Mouse (Mus musculus): ENCODE measurements around the gene Ehhadh. TPM values are rescaled to one million over a fixed set of nuclear protein-coding genes. Genes with fewer than 3 reads are reported as not detected.

Ehhadh gene
- total and polyA plus RNA-seq, 3 experiments, result 5.3 to 6.6 TPM; not detected in 1

DNA sequence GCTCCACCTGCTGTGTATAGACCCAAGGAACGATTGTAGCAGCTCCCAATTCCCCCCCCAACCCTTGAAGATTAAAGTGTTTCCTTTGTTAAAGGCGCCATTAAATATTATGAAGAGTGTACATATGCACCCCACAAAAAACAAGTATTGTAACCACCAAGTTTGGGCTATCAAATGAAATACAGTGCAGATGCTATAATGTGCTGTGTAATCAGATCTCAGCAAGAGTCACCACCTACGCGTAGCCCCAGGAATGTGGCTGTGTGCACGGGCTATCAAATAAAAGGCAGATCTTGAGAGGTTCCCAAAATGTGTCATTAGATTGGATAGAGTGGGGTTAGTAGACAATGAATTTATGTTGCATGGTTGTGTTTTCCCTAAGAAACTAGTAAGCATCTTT is 7.5 kb upstream of the Ehhadh start:
- TF ChIP-seq NRF1 (IDR thresholded peaks at IDR 0.05; ENCODE audit: insufficient read depth, low read depth, low read length, poor library complexity, severe bottlenecking), result no peak
- TF ChIP-seq MAX (IDR thresholded peaks at IDR 0.05; ENCODE audit: low read length), result peak; percentile 62; the same call in 1 of the 2 replicates
- 0 out of 2 replicates have a peak, but pooled peaks have one; percentile 41 for TF ChIP-seq HCFC1 (IDR thresholded peaks at IDR 0.05; ENCODE audit: low read depth, low read length)
- TF ChIP-seq RCOR1 (IDR thresholded peaks at IDR 0.05; ENCODE audit: low read depth, low read length), result no peak
- peak; percentile 41; the same call in 1 of the 2 replicates for TF ChIP-seq MXI1 (IDR thresholded peaks at IDR 0.05; ENCODE audit: low read depth, low read length)
- TF ChIP-seq CHD2 (IDR thresholded peaks at IDR 0.05; ENCODE audit: low read length), result no peak
- TF ChIP-seq SIN3A (IDR thresholded peaks at IDR 0.05; ENCODE audit: low read length), result peak; percentile 65
- no peak for TF ChIP-seq POLR2AphosphoS2 (IDR thresholded peaks at IDR 0.05; ENCODE audit: low read length)
- peak; percentile 65 for TF ChIP-seq GATA1 (IDR thresholded peaks at IDR 0.05; ENCODE audit: low read depth, low read length)
- peak; percentile 44; the same call in 1 of the 2 replicates for TF ChIP-seq TCF12 (IDR thresholded peaks at IDR 0.05; ENCODE audit: low read depth, low read length)
- TF ChIP-seq MEF2A (IDR thresholded peaks at IDR 0.05; ENCODE audit: extremely low read depth, insufficient replicate concordance, low read depth, low read length, poor library complexity, severe bottlenecking), result no peak
- TF ChIP-seq ETS1 (IDR thresholded peaks at IDR 0.05; ENCODE audit: low read depth, low read length), result peak; percentile 39; the same call in 1 of the 2 replicates
- TF ChIP-seq GABPA (IDR thresholded peaks at IDR 0.05; ENCODE audit: low read depth, low read length), result no peak
- peak; percentile 51; the same call in 1 of the 2 replicates for TF ChIP-seq BHLHE40 (IDR thresholded peaks at IDR 0.05; ENCODE audit: borderline replicate concordance, low read depth, low read length)
- TF ChIP-seq NELFE (IDR thresholded peaks at IDR 0.05; ENCODE audit: low read depth, low read length), result 0 out of 2 replicates have a peak, but pooled peaks have one; percentile 35
- peak; percentile 54 to 65 for TF ChIP-seq EP300 (IDR thresholded peaks at IDR 0.05; ENCODE audit: low read depth in 1 of 2, low read length in 2 of 2)
- peak; percentile 24; the same call in 1 of the 2 replicates for TF ChIP-seq MYB (IDR thresholded peaks at IDR 0.05; ENCODE audit: low read depth, low read length)
- TF ChIP-seq SMC3 (IDR thresholded peaks at IDR 0.05; ENCODE audit: low read depth, low read length), result 0 out of 2 replicates have a peak, but pooled peaks have one; percentile 7
- TF ChIP-seq MAFK (IDR thresholded peaks at IDR 0.05; ENCODE audit: borderline replicate concordance, low read depth, low read length), result peak; percentile 58; the same call in 1 of the 2 replicates
- Histone ChIP-seq H3K4me1 (ENCODE audit: control insufficient read depth in 1 of 2, insufficient read depth in 2 of 2, low read length in 2 of 2) (peaks cover 3 to 7% of the 10 kb centered on the region in 2 experiments; a peak in 2 of 4 replicates), H3K79me2 (ENCODE audit: control insufficient read depth, insufficient read depth, low read length, poor library complexity) (no peaks in the 10 kb centered on the region; the same call in 1 of the 2 replicates), H3K4me3 (ENCODE audit: control insufficient read depth in 1 of 2, insufficient read depth in 1 of 2, low read depth in 2 of 2, low read length in 2 of 2) (peak overlapping the region; percentile 85 to 92), H3K27me3 (ENCODE audit: control insufficient read depth in 1 of 2, insufficient read depth in 2 of 2, low read length in 2 of 2) (no peaks in the 10 kb centered on the region), H3K9me3 (replicated peaks; ENCODE audit: insufficient read depth, low read length) (no peaks in the 10 kb centered on the region), H3K27ac (ENCODE audit: control insufficient read depth, low read depth, low read length) (peak overlapping the region; percentile 63), H3K9ac (ENCODE audit: control insufficient read depth, low read depth, low read length, poor library complexity, severe bottlenecking) (peak overlapping the region; percentile 62), H3K36me3 (ENCODE audit: control insufficient read depth in 1 of 2, insufficient read depth in 2 of 2, low read length in 2 of 2) (peaks cover 0 to 25% of the 10 kb centered on the region in 2 experiments; a peak in 2 of 4 replicates)
- DNase-seq (ENCODE audit: low read depth, low spot score), result peak; percentile 57

DNA sequence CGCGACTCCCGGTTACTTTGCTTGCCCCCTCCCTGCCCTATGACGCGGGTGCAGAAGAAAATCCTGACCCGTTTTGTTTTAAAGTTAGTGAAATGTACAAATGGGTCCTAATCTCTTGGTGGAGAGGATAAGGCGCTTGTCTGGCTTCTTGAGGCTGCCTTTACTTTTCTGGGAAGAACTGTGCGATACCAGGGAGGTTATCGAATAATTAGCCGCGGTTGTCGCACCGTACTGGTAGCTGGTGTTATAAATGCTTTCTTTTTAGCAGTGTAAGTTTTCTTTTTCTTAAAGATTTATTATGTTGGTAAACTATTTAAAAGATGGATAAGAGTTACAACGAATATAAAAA is 7.1 kb upstream of the Ehhadh start:
- Histone ChIP-seq H3K36me3 (ENCODE audit: control insufficient read depth in 1 of 2, insufficient read depth in 2 of 2, low read length in 2 of 2) (peaks cover 0 to 25% of the 10 kb centered on the region in 2 experiments; a peak in 2 of 4 replicates), H3K4me1 (ENCODE audit: control insufficient read depth in 1 of 2, insufficient read depth in 2 of 2, low read length in 2 of 2) (peaks cover 3 to 7% of the 10 kb centered on the region in 2 experiments; a peak in 2 of 4 replicates), H3K9ac (ENCODE audit: control insufficient read depth, low read depth, low read length, poor library complexity, severe bottlenecking) (peak overlapping the region; percentile 62), H3K27me3 (ENCODE audit: control insufficient read depth in 1 of 2, insufficient read depth in 2 of 2, low read length in 2 of 2) (no peaks in the 10 kb centered on the region), H3K9me3 (replicated peaks; ENCODE audit: insufficient read depth, low read length) (no peaks in the 10 kb centered on the region), H3K79me2 (ENCODE audit: control insufficient read depth, insufficient read depth, low read length, poor library complexity) (no peaks in the 10 kb centered on the region; the same call in 1 of the 2 replicates), H3K27ac (ENCODE audit: control insufficient read depth, low read depth, low read length) (peak overlapping the region; percentile 63), H3K4me3 (ENCODE audit: control insufficient read depth in 1 of 2, insufficient read depth in 1 of 2, low read depth in 2 of 2, low read length in 2 of 2) (peak overlapping the region; percentile 85 to 92)
- DNase-seq (ENCODE audit: low read depth, low spot score), result no peak
- TF ChIP-seq KAT2A (conservative IDR thresholded peaks at IDR 0.05; ENCODE audit: low read depth, low read length), result no peak
- no peak for TF ChIP-seq TAL1 (IDR thresholded peaks at IDR 0.05; ENCODE audit: low read length)
- no peak for TF ChIP-seq CTCF (IDR thresholded peaks at IDR 0.05 in 2 of 3, conservative IDR thresholded peaks at IDR 0.05 in 1 of 3; ENCODE audit: control insufficient read depth in 1 of 3, insufficient read depth in 1 of 3, low read depth in 2 of 3, low read length in 3 of 3, poor library complexity in 1 of 3, severe bottlenecking in 1 of 3)
- TF ChIP-seq SIN3A (IDR thresholded peaks at IDR 0.05; ENCODE audit: low read length), result no peak
- no peak for TF ChIP-seq POLR2AphosphoS5 (IDR thresholded peaks at IDR 0.05; ENCODE audit: borderline replicate concordance, low read depth, low read length)
- no peak for TF ChIP-seq NRF1 (IDR thresholded peaks at IDR 0.05; ENCODE audit: insufficient read depth, low read depth, low read length, poor library complexity, severe bottlenecking)
- TF ChIP-seq GATA1 (IDR thresholded peaks at IDR 0.05; ENCODE audit: low read depth, low read length), result no peak
- TF ChIP-seq HCFC1 (IDR thresholded peaks at IDR 0.05; ENCODE audit: low read depth, low read length), result no peak
- no peak for TF ChIP-seq ZC3H11A (IDR thresholded peaks at IDR 0.05; ENCODE audit: low read depth, low read length)
- no peak for TF ChIP-seq TBP (IDR thresholded peaks at IDR 0.05; ENCODE audit: low read depth, low read length)
- TF ChIP-seq NELFE (IDR thresholded peaks at IDR 0.05; ENCODE audit: low read depth, low read length), result no peak

Measured in MEL (cell line).